Mouse (Mus musculus) kidney, adult 8-10 months (tissue): ENCODE results near the gene Dcaf11.

Source experiments
- DNase-seq, 2 experiments: peaks; one replicate each; pipeline ENCODE4 v3.0.0; 2022

Dcaf11 gene

GRCm38 (mm10) chr14:55584702-55585565, 25.1 kb downstream of the Dcaf11 start, which contains the start of gene Emc9:
Emc9 (minus strand) TSS chr14:55585302.
- peak; percentile 79 to 85 for DNase-seq

GRCm38 (mm10) chr14:55585566-55585960, 25.8 kb downstream of the Dcaf11 start:
- DNase-seq: no peak

GRCm38 (mm10) chr14:55586149-55586548, 26.3 kb downstream of the Dcaf11 start:
- DNase-seq: no peak

DNA sequence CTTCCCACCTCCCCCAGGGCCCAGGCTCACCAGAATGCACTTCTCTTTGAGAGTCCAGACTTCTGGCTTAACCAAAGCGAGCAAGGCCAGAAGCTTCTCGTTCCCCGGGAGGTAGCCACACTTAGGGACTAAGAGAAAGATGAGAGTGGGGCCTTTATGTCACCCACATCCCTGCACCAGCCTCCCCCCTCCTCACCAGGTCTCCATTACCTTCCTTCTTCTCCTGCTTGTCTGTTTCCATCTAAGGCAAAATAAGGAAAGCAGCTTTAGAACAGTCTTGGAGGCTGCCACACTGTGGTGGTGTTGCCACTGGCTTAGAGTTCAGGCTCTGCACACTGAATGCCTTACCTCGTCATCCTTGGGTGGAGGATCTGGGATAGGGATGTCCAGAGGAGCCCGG, 29.5 kb downstream of the Dcaf11 start:
- DNase-seq: no peak

DNA sequence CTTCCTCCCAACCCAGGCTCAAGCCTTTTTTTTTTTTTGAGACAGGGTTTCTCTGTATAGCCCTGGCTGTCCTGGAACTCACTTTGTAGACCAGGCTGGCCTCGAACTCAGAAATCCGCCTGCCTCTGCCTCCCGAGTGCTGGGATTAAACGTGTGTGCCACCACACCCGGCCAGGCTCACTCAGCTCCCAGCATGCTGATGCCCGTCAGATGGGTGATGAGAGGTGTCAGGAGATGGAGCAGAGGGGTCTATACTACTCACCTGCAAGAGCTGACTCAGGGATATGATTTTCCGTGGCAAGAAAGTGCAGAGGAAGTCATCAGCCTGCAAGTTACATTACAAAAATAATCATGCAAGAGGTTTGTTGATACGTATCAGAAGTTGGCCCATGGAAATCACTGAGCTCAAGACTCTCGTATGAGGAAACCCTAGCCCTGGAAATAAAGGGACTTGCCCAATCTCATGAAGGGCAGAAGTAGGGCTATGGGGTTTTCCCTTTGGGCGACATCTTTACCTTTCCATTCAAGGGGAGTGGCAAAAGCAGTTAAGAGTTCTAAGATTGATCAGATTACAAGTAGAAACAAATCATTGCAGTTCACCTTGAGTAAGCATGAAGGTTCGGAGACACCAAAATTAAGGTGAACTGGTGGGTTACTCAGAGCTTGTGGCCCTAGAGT, 30.1 kb downstream of the Dcaf11 start:
- no peak for DNase-seq

DNA sequence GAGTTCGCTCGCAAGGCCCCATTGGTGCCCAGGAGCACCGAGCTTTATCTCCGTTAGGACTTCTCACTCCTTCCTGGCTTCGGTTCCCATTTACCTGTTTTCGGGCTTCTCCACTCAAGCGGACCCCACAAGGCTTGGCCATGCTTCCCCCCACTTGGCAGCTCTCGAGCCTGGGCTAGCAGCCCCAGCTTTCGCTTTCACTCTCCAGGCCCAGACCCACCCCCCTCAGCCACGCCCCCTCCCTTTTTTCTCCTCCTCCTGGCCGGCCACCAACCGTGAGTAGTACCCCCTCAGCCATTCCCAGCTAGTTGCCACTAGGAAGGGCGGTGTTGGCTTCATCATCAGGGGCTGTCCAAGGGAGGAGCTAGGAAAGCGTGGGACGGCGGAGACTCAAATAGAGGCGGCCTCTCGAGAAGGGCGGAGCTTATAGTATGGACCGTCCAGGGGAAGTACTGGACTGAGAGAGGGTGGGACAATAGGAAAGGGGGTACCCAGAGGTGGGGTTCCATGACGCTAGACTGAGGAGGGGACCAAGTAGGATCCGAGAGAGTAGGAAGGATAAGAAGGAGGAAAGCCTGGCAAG, 31.0 kb downstream of the Dcaf11 start, which contains the start of gene Psme2:
Gene Psme2, minus strand, starts transcription at position 366 of the 583 bp plus-strand sequence.
- DNase-seq: peak; percentile 96 to 98

DNA sequence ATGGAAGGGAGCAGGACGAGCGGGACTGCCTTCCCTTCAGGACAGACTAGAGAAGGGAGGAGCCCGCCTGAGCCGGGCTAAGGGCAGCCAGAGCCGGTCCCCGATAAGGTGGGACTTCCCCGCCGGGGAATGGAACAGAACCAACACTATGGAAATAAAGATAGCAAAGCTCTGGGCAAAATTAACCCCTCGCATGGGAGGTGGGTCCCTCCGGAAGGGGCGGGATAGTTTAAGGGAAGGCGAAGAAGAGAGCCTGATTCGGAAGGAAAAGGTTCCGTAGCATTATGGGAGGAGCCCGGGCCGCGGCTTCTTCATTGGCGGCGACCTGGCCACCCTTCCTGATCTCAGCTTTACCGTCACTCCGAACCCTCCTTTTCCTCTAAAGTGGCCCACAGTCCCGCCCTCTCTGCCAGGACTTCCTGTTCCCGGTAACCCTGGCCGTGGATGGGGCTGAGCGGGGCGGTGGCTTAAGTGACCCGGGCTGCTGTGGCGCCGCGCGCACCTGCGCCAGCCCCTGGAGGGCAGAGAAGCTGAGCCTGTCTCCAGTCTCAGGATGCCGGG, 31.6 kb downstream of the Dcaf11 start, which contains the start of gene Rnf31:
Gene Rnf31, plus strand, starts transcription at position 378 of the 561 bp plus-strand sequence.
- peak; percentile 98 for DNase-seq

DNA sequence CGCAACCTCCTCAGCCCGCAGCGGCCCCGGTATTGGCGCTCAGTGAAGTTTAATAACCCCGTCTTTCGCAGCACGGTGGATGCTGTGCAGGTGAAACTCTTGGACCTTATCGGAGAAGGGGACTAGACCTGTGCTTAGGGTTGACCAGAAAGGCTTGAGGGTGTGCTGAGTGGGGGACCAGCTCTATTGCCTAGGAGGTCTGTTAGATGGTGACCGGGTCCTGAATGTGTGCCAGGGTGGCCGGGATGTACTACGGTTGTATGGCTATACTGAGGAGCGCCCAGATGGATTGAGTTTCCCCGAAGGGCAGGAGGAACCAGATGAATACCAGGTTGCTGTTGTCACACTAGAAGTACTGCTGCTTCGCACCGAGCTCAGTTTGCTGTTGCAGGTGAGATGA, 32.4 kb downstream of the Dcaf11 start:
- peak; percentile 33 to 43 for DNase-seq

DNA sequence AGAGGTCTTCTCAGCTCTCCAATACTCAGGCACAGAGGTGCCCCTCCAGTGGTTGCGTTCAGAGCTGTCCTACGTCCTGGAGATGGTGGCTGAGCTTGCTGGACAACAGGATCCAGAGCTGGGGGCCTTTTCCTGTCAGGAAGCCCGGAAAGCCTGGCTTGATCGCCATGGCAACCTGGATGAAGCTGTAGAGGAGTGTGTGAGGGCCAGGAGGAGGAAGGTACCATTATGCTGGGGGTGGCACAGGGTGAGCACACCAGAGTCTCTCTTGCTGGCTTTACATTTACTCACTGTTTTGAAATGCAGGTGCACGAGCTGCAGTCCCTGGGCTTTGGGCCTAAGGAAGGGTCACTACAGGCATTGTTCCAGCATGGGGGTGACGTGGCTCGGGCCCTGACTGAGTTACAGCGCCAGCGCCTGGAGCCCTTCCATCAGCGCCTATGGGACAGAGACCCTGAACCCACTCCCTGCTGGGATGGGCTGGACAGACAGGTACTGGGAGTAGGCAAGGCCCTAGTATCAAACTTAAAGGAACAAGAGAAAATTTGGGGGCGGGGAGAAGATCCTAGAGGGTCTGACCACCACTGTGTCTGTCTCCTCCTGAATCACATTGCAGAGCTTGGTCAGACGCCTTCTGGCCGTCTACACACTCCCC, 36.4 kb downstream of the Dcaf11 start:
- no peak for DNase-seq

- DNase-seq: no peak
Measured at GRCm38 (mm10) chr14:55598521-55599390, 39.0 kb downstream of the Dcaf11 start.

DNA sequence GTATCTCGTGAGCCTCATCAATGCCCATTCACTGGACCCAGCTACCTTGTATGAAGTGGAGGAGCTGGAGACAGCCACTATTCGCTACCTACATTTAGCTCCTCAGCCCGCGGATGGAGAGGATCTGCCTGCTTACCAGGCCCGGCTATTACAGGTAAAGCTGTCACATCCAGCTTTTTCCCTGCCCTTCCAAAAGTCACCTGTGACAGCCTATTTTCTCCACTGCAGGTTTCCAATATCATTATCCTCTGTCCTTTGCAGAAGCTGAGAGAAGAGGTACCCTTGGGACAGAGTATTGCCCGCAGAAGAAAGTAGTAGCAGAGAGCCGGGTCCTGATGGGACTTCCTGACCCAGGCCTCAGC, 43.4 kb downstream of the Dcaf11 start, which contains the start of gene Irf9:
Gene Irf9, plus strand, starts transcription at position 301 of the 362 bp plus-strand sequence.
- no peak for DNase-seq

DNA sequence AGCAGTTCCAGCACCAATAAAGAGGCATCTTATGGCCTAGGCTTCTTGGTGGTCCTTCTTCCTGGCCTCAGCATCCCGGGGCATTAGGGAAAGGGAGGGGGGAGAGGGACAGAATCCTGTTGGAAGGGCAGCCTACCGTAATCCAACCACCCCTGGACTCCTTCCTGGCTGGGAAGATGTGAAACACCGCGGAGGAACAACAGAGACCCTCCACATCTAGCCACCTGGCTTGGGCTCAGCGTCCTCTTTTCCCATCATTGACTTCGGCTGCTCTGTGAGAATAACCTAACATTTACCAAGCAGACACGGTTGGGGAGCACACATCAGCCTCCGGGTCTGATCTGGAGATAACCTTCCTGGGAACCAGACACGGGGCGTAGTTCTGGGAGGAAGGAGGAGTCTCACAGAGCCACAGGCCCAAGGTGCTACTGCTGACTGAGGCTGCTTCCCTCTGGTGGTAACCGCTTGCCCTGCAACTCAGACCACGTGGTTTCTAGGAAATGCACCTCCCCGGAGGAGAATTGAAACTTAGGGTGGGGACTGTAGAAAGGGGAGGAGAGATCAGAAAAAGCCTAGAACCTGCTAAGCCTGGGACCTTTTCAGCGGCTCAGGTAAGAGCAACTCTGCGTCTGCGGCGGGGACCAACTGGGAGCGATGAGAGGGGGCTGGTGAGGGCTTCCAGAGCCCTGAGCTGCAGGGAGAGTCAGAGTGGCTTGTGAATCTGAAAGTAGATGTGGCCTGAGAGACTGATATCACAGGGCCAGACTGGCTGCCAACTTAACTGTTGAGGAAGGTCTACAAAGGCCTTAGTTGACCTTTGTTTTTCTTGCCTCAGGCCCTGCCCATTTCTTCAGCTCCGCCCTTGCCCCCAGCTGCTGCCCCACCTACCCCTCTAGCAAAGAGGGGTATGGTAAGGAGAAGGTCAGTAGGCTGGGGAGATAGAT, 44.1 kb downstream of the Dcaf11 start:
- DNase-seq: peak; percentile 96 to 97

GRCm38 (mm10) chr14:55604823-55605222, 45.0 kb downstream of the Dcaf11 start:
- DNase-seq: no peak

DNA sequence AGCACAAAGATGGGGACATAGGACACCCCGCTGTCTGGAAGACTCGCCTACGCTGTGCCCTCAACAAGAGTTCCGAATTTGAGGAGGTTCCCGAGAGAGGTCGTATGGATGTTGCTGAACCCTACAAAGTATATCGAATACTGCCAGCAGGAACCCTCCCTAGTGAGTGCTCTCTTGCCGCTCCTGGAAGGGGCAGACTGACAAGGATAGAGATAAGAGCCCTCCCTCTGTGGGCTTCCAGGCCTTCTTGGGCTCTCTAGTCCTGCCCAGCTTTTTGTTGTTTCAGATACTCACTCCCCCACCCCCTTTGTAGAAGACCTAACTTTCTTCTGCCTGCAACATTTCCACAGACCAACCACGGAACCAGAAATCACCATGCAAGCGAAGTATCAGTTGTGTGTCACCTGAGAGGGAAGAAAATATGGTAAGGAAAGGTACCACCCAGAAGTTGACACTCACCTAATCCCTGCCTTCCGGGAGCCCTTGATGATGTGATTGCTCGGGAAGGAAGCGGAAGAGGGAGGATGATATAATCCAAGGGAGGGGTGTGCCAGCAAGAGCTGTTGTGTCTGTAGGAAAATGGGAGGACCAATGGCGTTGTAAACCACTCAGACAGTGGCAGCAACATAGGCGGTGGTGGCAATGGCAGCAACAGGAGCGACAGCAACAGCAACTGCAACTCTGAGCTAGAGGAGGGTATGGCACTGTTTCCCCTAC, 46.1 kb downstream of the Dcaf11 start:
- no peak for DNase-seq

DNA sequence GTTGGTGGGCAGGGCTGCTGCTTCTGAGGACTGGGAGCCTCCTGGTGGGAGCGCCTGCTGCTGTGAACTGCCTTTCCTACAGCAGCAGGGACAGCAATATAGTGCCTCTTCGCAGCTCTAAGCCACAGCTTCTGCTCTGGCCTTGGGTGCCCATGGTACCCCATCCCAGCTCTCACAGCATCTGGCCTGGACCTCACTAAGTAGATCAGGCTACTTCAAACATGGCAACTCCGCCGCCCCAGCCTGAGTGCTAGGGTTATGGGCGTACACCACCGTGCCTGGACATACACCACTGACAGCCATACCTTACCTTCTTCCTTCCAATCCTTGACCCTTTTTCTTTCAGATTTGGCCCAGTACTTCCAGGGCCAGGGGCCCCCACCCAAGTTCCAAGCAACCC, 48.5 kb downstream of the Dcaf11 start:
- no peak for DNase-seq

GRCm38 (mm10) chr14:55613346-55613745, 53.5 kb downstream of the Dcaf11 start:
- DNase-seq: peak in 1 of 2 experiments; percentile 29

GRCm38 (mm10) chr14:55614565-55615178, 54.9 kb downstream of the Dcaf11 start:
- no peak for DNase-seq

GRCm38 (mm10) chr14:55615876-55616275, 56.1 kb downstream of the Dcaf11 start:
- no peak for DNase-seq

- no peak for DNase-seq
Measured at GRCm38 (mm10) chr14:55616844-55617243, 57.0 kb downstream of the Dcaf11 start.
